Mouse (Mus musculus): ENCODE data around the gene Yipf3.

DNA sequence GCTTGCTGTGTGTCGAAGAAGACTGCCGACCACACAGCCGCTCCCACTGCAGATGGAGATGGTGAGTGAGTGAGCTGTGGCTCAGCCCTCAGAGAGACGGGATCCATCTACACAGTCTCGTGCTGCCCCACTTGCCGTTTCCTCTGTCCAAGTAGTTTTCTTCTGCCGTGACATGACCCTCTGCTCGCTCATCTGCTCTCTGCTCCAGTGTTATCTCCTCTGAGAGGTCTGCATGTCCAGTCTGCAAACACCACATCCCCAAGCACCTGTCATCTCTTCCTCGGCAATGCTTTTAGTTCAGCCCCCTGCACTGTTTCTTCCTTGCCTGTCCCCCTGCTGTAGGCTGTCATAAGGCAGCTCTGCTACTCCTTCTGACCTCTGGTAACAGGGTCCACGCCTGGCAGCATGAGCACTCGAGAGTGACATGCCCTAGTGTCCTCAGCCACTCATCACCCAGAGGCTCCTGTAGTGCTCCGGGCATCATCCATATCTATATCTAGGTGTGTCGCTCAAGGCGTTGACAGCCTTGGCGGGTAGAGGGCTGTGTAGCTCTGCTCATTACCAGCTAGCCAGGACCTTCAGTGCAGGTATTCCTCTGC lies 8.3 kb upstream of the Yipf3 start:
- TF ChIP-seq POLR2A (IDR thresholded peaks at IDR 0.05; ENCODE audit: borderline replicate concordance, low read depth, low read length) (no peak), CTCF (IDR thresholded peaks at IDR 0.05; ENCODE audit: low read depth, low read length) (no peak)

Data from bone marrow macrophage, adult 2 months (primary cell).